Mouse (Mus musculus): Measurements from ENCODE around the gene Gm27029. TPM values are rescaled to one million over a fixed set of nuclear protein-coding genes. Genes with fewer than 3 reads are reported as not detected.
A peak's percentile ranks its signal among the peaks of the same experiment; 100 is the strongest.

Gene Gm27029
- polyA plus RNA-seq, 1 experiment: 3.8 TPM

GRCm38 (mm10) chr11:101462583-101463440 is 38.2 kb upstream of the Gm27029 start:
- no peak overlapping the region for H3K4me2 ChIP-seq (ENCODE audit: low read depth)
- no peaks in the 10 kb centered on the region for H3K27me3 ChIP-seq (ENCODE audit: control insufficient read depth, insufficient read depth, insufficient read length)
- TF ChIP-seq POLR2AphosphoS2 (IDR thresholded peaks at IDR 0.05; ENCODE audit: insufficient read length, low read depth) (no peak), SRF (IDR thresholded peaks at IDR 0.05; ENCODE audit: control insufficient read depth, insufficient read length, low read depth) (no peak), MYOD1 (IDR thresholded peaks at IDR 0.05; ENCODE audit: control insufficient read depth in 1 of 3, insufficient read length in 2 of 3, low read depth in 2 of 3) (no peak), TCF3 (IDR thresholded peaks at IDR 0.05; ENCODE audit: insufficient read length, low read depth) (no peak), POLR2A (IDR thresholded peaks at IDR 0.05; ENCODE audit: insufficient read length, low read depth) (no peak), E2F4 (IDR thresholded peaks at IDR 0.05; ENCODE audit: insufficient read depth) (no peak), USF1 (IDR thresholded peaks at IDR 0.05; ENCODE audit: low read depth) (no peak), CEBPB (IDR thresholded peaks at IDR 0.05; ENCODE audit: insufficient read depth, poor library complexity, severe bottlenecking) (no peak), REST (IDR thresholded peaks at IDR 0.05; ENCODE audit: insufficient read depth, insufficient read length) (no peak), MAX (IDR thresholded peaks at IDR 0.05; ENCODE audit: low read depth) (no peak), MYOG (IDR thresholded peaks at IDR 0.05; ENCODE audit: control insufficient read depth in 1 of 3, insufficient read depth in 1 of 3, insufficient read length in 2 of 3, low read depth in 2 of 3) (no peak), TCF12 (IDR thresholded peaks at IDR 0.05; ENCODE audit: insufficient read depth, poor library complexity, severe bottlenecking) (no peak)
- no peak overlapping the region for H3K4me3 ChIP-seq
- H3ac ChIP-seq (ENCODE audit: control insufficient read depth, insufficient read length): no peak overlapping the region
- H3K79me2 ChIP-seq (ENCODE audit: control insufficient read depth, insufficient read depth): peaks cover 20% of the 10 kb centered on the region
- H3K36me3 ChIP-seq (ENCODE audit: control insufficient read depth, insufficient read depth): peaks cover 24% of the 10 kb centered on the region

DNA sequence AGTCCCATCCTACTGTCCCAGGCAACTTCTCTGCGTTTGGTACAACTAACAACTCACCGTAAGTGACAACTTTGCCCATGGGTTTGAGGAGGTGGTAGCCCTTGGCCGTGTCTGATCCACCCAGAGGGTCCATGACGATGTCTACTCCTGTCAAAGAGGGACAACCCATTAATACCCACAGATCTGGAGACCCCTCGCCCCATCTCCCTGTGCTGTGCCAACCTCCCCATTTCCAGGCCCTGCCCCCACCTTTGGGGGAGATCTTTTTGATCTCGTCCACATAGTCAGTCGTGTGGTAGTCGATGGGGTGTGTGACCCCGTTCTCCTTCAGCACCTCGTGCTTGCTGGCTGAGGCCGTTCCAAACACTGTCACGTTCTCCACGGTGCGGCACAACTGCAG is 37.5 kb upstream of the Gm27029 start:
- Histone ChIP-seq H3K4me3 (no peak overlapping the region), H3ac (ENCODE audit: control insufficient read depth, insufficient read length) (no peak overlapping the region), H3K27me3 (ENCODE audit: control insufficient read depth, insufficient read depth, insufficient read length) (no peaks in the 10 kb centered on the region), H3K36me3 (ENCODE audit: control insufficient read depth, insufficient read depth) (peaks cover 29% of the 10 kb centered on the region), H3K4me2 (ENCODE audit: low read depth) (no peak overlapping the region), H3K79me2 (ENCODE audit: control insufficient read depth, insufficient read depth) (peaks cover 20% of the 10 kb centered on the region)
- TF ChIP-seq REST (IDR thresholded peaks at IDR 0.05; ENCODE audit: insufficient read depth, insufficient read length) (no peak), E2F4 (IDR thresholded peaks at IDR 0.05; ENCODE audit: insufficient read depth) (no peak), MYOG (IDR thresholded peaks at IDR 0.05; ENCODE audit: control insufficient read depth in 1 of 3, insufficient read depth in 1 of 3, insufficient read length in 2 of 3, low read depth in 2 of 3) (no peak), POLR2A (IDR thresholded peaks at IDR 0.05; ENCODE audit: insufficient read length, low read depth) (peak; percentile 16), TCF12 (IDR thresholded peaks at IDR 0.05; ENCODE audit: insufficient read depth, poor library complexity, severe bottlenecking) (no peak), TCF3 (IDR thresholded peaks at IDR 0.05; ENCODE audit: insufficient read length, low read depth) (no peak), USF1 (IDR thresholded peaks at IDR 0.05; ENCODE audit: low read depth) (no peak)

GRCm38 (mm10) chr11:101460321-101460720 is 35.7 kb upstream of the Gm27029 start:
- H3K79me2 ChIP-seq (ENCODE audit: control insufficient read depth, insufficient read depth): peaks cover 20% of the 10 kb centered on the region
- peaks cover 33% of the 10 kb centered on the region for H3K36me3 ChIP-seq (ENCODE audit: control insufficient read depth, insufficient read depth)
- H3K27me3 ChIP-seq (ENCODE audit: control insufficient read depth, insufficient read depth, insufficient read length): no peaks in the 10 kb centered on the region
- no peak overlapping the region for H3K4me2 ChIP-seq (ENCODE audit: low read depth)
- H3ac ChIP-seq (ENCODE audit: control insufficient read depth, insufficient read length): no peak overlapping the region
- no peak overlapping the region for H3K4me3 ChIP-seq
- no peak for TF ChIP-seq REST (IDR thresholded peaks at IDR 0.05; ENCODE audit: insufficient read depth, insufficient read length)
- no peak for TF ChIP-seq MAX (IDR thresholded peaks at IDR 0.05; ENCODE audit: low read depth)
- no peak for TF ChIP-seq POLR2AphosphoS2 (IDR thresholded peaks at IDR 0.05; ENCODE audit: insufficient read length, low read depth)
- TF ChIP-seq USF1 (IDR thresholded peaks at IDR 0.05; ENCODE audit: low read depth): no peak
- TF ChIP-seq MYOD1 (IDR thresholded peaks at IDR 0.05; ENCODE audit: control insufficient read depth in 1 of 3, insufficient read length in 2 of 3, low read depth in 2 of 3): no peak
- TF ChIP-seq SRF (IDR thresholded peaks at IDR 0.05; ENCODE audit: control insufficient read depth, insufficient read length, low read depth): no peak
- no peak for TF ChIP-seq CEBPB (IDR thresholded peaks at IDR 0.05; ENCODE audit: insufficient read depth, poor library complexity, severe bottlenecking)

DNA sequence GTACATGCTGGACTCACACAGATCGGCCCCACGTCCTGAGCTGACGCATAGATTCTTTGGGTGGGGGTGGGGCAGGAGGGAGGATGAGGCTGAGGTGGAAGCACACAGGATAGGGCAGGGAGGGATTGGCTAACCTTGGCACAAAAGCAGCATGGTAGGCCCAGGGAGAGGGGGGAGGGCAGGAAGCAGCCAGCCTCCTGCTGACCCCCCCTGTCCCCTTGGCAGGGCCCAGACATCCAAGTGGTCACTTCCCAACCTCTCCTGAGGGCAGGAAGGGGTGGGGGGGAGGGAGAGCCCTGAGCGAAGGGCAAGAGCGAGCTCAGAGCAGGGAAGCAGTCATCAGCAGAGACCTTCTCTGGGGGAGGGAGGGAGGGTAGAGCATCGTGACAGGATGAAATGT is 35.1 kb upstream of the Gm27029 start:
- Histone ChIP-seq H3K36me3 (ENCODE audit: control insufficient read depth, insufficient read depth) (peaks cover 33% of the 10 kb centered on the region), H3K27me3 (ENCODE audit: control insufficient read depth, insufficient read depth, insufficient read length) (no peaks in the 10 kb centered on the region), H3ac (ENCODE audit: control insufficient read depth, insufficient read length) (no peak overlapping the region), H3K4me2 (ENCODE audit: low read depth) (no peak overlapping the region), H3K4me3 (no peak overlapping the region), H3K79me2 (ENCODE audit: control insufficient read depth, insufficient read depth) (peaks cover 18% of the 10 kb centered on the region)
- TF ChIP-seq CEBPB (IDR thresholded peaks at IDR 0.05; ENCODE audit: insufficient read depth, poor library complexity, severe bottlenecking) (no peak), POLR2AphosphoS2 (IDR thresholded peaks at IDR 0.05; ENCODE audit: insufficient read length, low read depth) (peak; percentile 56)

- H3K27me3 ChIP-seq (ENCODE audit: control insufficient read depth, insufficient read depth, insufficient read length): no peaks in the 10 kb centered on the region
- H3ac ChIP-seq (ENCODE audit: control insufficient read depth, insufficient read length): no peak overlapping the region
- H3K4me3 ChIP-seq: no peak overlapping the region
- H3K4me2 ChIP-seq (ENCODE audit: low read depth): no peak overlapping the region
- TF ChIP-seq MYOG (IDR thresholded peaks at IDR 0.05; ENCODE audit: control insufficient read depth in 1 of 3, insufficient read depth in 1 of 3, insufficient read length in 2 of 3, low read depth in 2 of 3) (no peak), USF1 (IDR thresholded peaks at IDR 0.05; ENCODE audit: low read depth) (no peak), CEBPB (IDR thresholded peaks at IDR 0.05; ENCODE audit: insufficient read depth, poor library complexity, severe bottlenecking) (no peak), POLR2A (IDR thresholded peaks at IDR 0.05; ENCODE audit: insufficient read length, low read depth) (peak; percentile 17), SRF (IDR thresholded peaks at IDR 0.05; ENCODE audit: control insufficient read depth, insufficient read length, low read depth) (no peak), E2F4 (IDR thresholded peaks at IDR 0.05; ENCODE audit: insufficient read depth) (no peak)
- H3K36me3 ChIP-seq (ENCODE audit: control insufficient read depth, insufficient read depth): peaks cover 33% of the 10 kb centered on the region
- peaks cover 3% of the 10 kb centered on the region for H3K79me2 ChIP-seq (ENCODE audit: control insufficient read depth, insufficient read depth)
These were observed 33.6 kb upstream of the Gm27029 start for GRCm38 (mm10) chr11:101458217-101458616.

Data from myocyte (in vitro differentiated cells).